Mouse (Mus musculus) hindbrain, embryonic 12.5 days (tissue): ENCODE results near the gene Lmo4. TPM values are rescaled to one million over a fixed set of nuclear protein-coding genes. Genes with fewer than 3 reads are reported as not detected.

Source experiments
- ATAC-seq: fragments of 200-750 bp; cut with Nextera tagmentation; 2 replicates; pipeline ENCODE4 v1.8.0; 2017; ENCODE audit warnings: moderate TSS enrichment; ENCODE audit not compliant: low FRiP score
- H3K27ac ChIP-seq: fragments of 300-500 bp; sonication (generic); 2 replicates; pipeline ENCODE4 v1.5.1; 2016; ENCODE audit warnings: mild to moderate bottlenecking
- H3K27me3 ChIP-seq: fragments of 300-500 bp; sonication (generic); 2 replicates; pipeline ENCODE4 v1.6.1; 2016; ENCODE audit warnings: mild to moderate bottlenecking
- H3K36me3 ChIP-seq: fragments of 300-500 bp; sonication (generic); 2 replicates; pipeline ENCODE4 v1.6.1; 2016; ENCODE audit warnings: mild to moderate bottlenecking
- H3K4me1 ChIP-seq: fragments of 300-500 bp; sonication (generic); 2 replicates; pipeline ENCODE4 v1.6.1; 2016
- H3K4me2 ChIP-seq: fragments of 300-500 bp; sonication (generic); replicated peaks from 2 replicates; pipeline ENCODE4 v1.6.1; 2016; ENCODE audit warnings: mild to moderate bottlenecking
- H3K4me3 ChIP-seq: fragments of 300-500 bp; sonication (generic); 2 replicates; pipeline ENCODE4 v1.5.1; 2016; ENCODE audit warnings: mild to moderate bottlenecking
- H3K9ac ChIP-seq: fragments of 300-500 bp; sonication (generic); 2 replicates; pipeline ENCODE4 v1.6.1; 2016; ENCODE audit warnings: mild to moderate bottlenecking, moderate library complexity
- H3K9me3 ChIP-seq: fragments of 300-500 bp; sonication (generic); replicated peaks from 2 replicates; pipeline ENCODE4 v1.6.1; 2016; ENCODE audit warnings: mild to moderate bottlenecking
- WGBS: fragments of 180-500 bp; shearing (Covaris S2); methylation state at CpG from one replicate; pipeline ENCODE4 v1.1.7; 2016; 5-methylcytosine and 5-hydroxymethylcytosine counted together
- polyA plus RNA-seq: library from polyadenylated mRNA; unstranded; fragments of >200 nt; fragmentation: Nextera tagmentation; extraction: Ambion mirVana; gene quantifications from 2 replicates; pipeline ENCODE4 v1.2.1, GENCODE M21; 2016

Gene Lmo4
- polyA plus RNA-seq, 1 experiment from 2014 or later, result 64.7 TPM

GRCm38 (mm10) chr3:144225456-144226240 is 20.6 kb upstream of the Lmo4 start:
- Histone ChIP-seq H3K9me3 (no peaks in the 10 kb centered on the region), H3K9ac (no peak overlapping the region), H3K36me3 (no peaks in the 10 kb centered on the region), H3K4me2 (no peak overlapping the region), H3K4me3 (no peak overlapping the region), H3K4me1 (peaks cover 4% of the 10 kb centered on the region; the same call in 1 of the 2 replicates), H3K27me3 (no peaks in the 10 kb centered on the region), H3K27ac (no peak overlapping the region)
- ATAC-seq, result no peak
- 66% methylated on average over 9 of the region's 9 CpGs for WGBS

GRCm38 (mm10) chr3:144224594-144224993 is 19.6 kb upstream of the Lmo4 start:
- no peak overlapping the region for H3K4me2 ChIP-seq
- no peak overlapping the region for H3K4me3 ChIP-seq
- no peaks in the 10 kb centered on the region for H3K9me3 ChIP-seq
- H3K4me1 ChIP-seq, result peaks cover 4% of the 10 kb centered on the region; the same call in 1 of the 2 replicates
- no peaks in the 10 kb centered on the region for H3K27me3 ChIP-seq
- ATAC-seq, result peak; percentile 48; the same call in 1 of the 2 replicates
- no peak overlapping the region for H3K27ac ChIP-seq
- no peaks in the 10 kb centered on the region for H3K36me3 ChIP-seq
- WGBS, result 46% methylated on average over 7 of the region's 7 CpGs
- H3K9ac ChIP-seq, result no peak overlapping the region

- H3K4me1 ChIP-seq, result peaks cover 4% of the 10 kb centered on the region; the same call in 1 of the 2 replicates
- ATAC-seq, result no peak
- H3K27me3 ChIP-seq, result no peaks in the 10 kb centered on the region
- no peaks in the 10 kb centered on the region for H3K36me3 ChIP-seq
- no peak overlapping the region for H3K9ac ChIP-seq
- 59% methylated on average over 20 of the region's 20 CpGs for WGBS
- no peak overlapping the region for H3K4me3 ChIP-seq
- no peak overlapping the region for H3K27ac ChIP-seq
- H3K9me3 ChIP-seq, result no peaks in the 10 kb centered on the region
- H3K4me2 ChIP-seq, result no peak overlapping the region; the same call in 1 of the 2 replicates
These were observed 18.5 kb upstream of the Lmo4 start for GRCm38 (mm10) chr3:144223377-144224105.

GRCm38 (mm10) chr3:144222381-144222780 is 17.4 kb upstream of the Lmo4 start:
- no peaks in the 10 kb centered on the region for H3K27me3 ChIP-seq
- no peak for ATAC-seq
- WGBS, result 72% methylated on average over 9 of the region's 9 CpGs

GRCm38 (mm10) chr3:144207498-144207897 is 2.5 kb upstream of the Lmo4 start:
- Histone ChIP-seq H3K4me3 (no peak overlapping the region), H3K36me3 (no peaks in the 10 kb centered on the region), H3K4me1 (peaks cover 4% of the 10 kb centered on the region; the same call in 1 of the 2 replicates), H3K27me3 (no peaks in the 10 kb centered on the region), H3K9me3 (no peaks in the 10 kb centered on the region), H3K9ac (no peak overlapping the region), H3K27ac (no peak overlapping the region), H3K4me2 (no peak overlapping the region)
- no peak for ATAC-seq
- WGBS, result 52% methylated on average over 5 of the region's 5 CpGs

More at GRCm38 (mm10) chr3:144222381-144222780, 17.4 kb upstream of the Lmo4 start:
- Histone ChIP-seq H3K27ac (no peak overlapping the region), H3K9ac (no peak overlapping the region), H3K36me3 (no peaks in the 10 kb centered on the region), H3K4me1 (peaks cover 4% of the 10 kb centered on the region; the same call in 1 of the 2 replicates), H3K9me3 (no peaks in the 10 kb centered on the region), H3K4me3 (no peak overlapping the region), H3K4me2 (no peak overlapping the region)

GRCm38 (mm10) chr3:144206942-144207341 is 1.9 kb upstream of the Lmo4 start:
- Histone ChIP-seq H3K4me2 (no peak overlapping the region), H3K4me3 (no peak overlapping the region), H3K4me1 (peaks cover 5% of the 10 kb centered on the region), H3K36me3 (no peaks in the 10 kb centered on the region), H3K27ac (no peak overlapping the region), H3K27me3 (no peaks in the 10 kb centered on the region), H3K9me3 (no peaks in the 10 kb centered on the region), H3K9ac (no peak overlapping the region)
- no peak for ATAC-seq
- WGBS, result 100% methylated on average over 1 of the region's 1 CpGs

- peaks cover 12% of the 10 kb centered on the region for H3K4me1 ChIP-seq
- H3K9me3 ChIP-seq, result no peaks in the 10 kb centered on the region
- H3K36me3 ChIP-seq, result no peaks in the 10 kb centered on the region
- 19% methylated on average over 3 of the region's 3 CpGs for WGBS
- peak overlapping the region; percentile 100; the same call in 1 of the 2 replicates for H3K27ac ChIP-seq
- no peaks in the 10 kb centered on the region for H3K27me3 ChIP-seq
- peak overlapping the region; percentile 85 for H3K4me3 ChIP-seq
- no peak for ATAC-seq
- H3K4me2 ChIP-seq, result peak overlapping the region; percentile 92
- peak overlapping the region; percentile 98; the same call in 1 of the 2 replicates for H3K9ac ChIP-seq
These were observed 1.2 kb upstream of the Lmo4 start for GRCm38 (mm10) chr3:144206261-144206660.

GRCm38 (mm10) chr3:144205351-144206153 is 532 bp upstream of the Lmo4 start:
- peak; percentile 93 for ATAC-seq
- Histone ChIP-seq H3K4me3 (peak overlapping the region; percentile 85), H3K36me3 (no peaks in the 10 kb centered on the region), H3K9ac (peak overlapping the region; percentile 98), H3K27ac (peak overlapping the region; percentile 100), H3K9me3 (no peaks in the 10 kb centered on the region), H3K4me2 (peak overlapping the region; percentile 92), H3K27me3 (no peaks in the 10 kb centered on the region), H3K4me1 (peaks cover 17% of the 10 kb centered on the region)
- WGBS, result under 1% methylated on average over 54 of the region's 69 CpGs

GRCm38 (mm10) chr3:144203988-144204412 is 1.0 kb downstream of the Lmo4 start:
- Histone ChIP-seq H3K4me2 (peak overlapping the region; percentile 92), H3K9ac (peak overlapping the region; percentile 98), H3K4me3 (peak overlapping the region; percentile 85), H3K27me3 (no peaks in the 10 kb centered on the region), H3K27ac (peak overlapping the region; percentile 100), H3K36me3 (no peaks in the 10 kb centered on the region), H3K9me3 (no peaks in the 10 kb centered on the region), H3K4me1 (peaks cover 25% of the 10 kb centered on the region)
- no peak for ATAC-seq
- under 1% methylated on average over 5 of the region's 5 CpGs for WGBS

GRCm38 (mm10) chr3:144203259-144203987 is 1.6 kb downstream of the Lmo4 start:
- peaks cover 31% of the 10 kb centered on the region for H3K4me1 ChIP-seq

GRCm38 (mm10) chr3:144202574-144203258 is 2.3 kb downstream of the Lmo4 start:
- H3K27ac ChIP-seq, result peak overlapping the region; percentile 100
- peaks cover 33% of the 10 kb centered on the region for H3K4me1 ChIP-seq
- peak overlapping the region; percentile 98 for H3K9ac ChIP-seq
- H3K4me2 ChIP-seq, result peak overlapping the region; percentile 92
- H3K36me3 ChIP-seq, result no peaks in the 10 kb centered on the region
- peak overlapping the region; percentile 85 for H3K4me3 ChIP-seq
- ATAC-seq, result no peak
- under 1% methylated on average over 14 of the region's 14 CpGs for WGBS
- H3K9me3 ChIP-seq, result no peaks in the 10 kb centered on the region
- H3K27me3 ChIP-seq, result no peaks in the 10 kb centered on the region

More at GRCm38 (mm10) chr3:144203259-144203987, 1.6 kb downstream of the Lmo4 start:
- peak overlapping the region; percentile 92 for H3K4me2 ChIP-seq
- under 1% methylated on average over 15 of the region's 15 CpGs for WGBS
- no peaks in the 10 kb centered on the region for H3K9me3 ChIP-seq
- no peaks in the 10 kb centered on the region for H3K36me3 ChIP-seq
- no peak for ATAC-seq
- H3K9ac ChIP-seq, result peak overlapping the region; percentile 98
- peak overlapping the region; percentile 85 for H3K4me3 ChIP-seq
- peak overlapping the region; percentile 100 for H3K27ac ChIP-seq
- H3K27me3 ChIP-seq, result no peaks in the 10 kb centered on the region
